Mouse (Mus musculus) limb, embryonic 11.5 days (tissue): Measurements from ENCODE around the gene Idh1. TPM values are rescaled to one million over a fixed set of nuclear protein-coding genes. Genes with fewer than 3 reads are reported as not detected.

Source experiments
- polyA plus RNA-seq: library from polyadenylated mRNA; unstranded; fragments of >200 nt; fragmentation: Nextera tagmentation; extraction: Ambion mirVana; gene quantifications from 2 replicates; pipeline ENCODE4 v1.2.1, GENCODE M21; 2014

Gene Idh1
- polyA plus RNA-seq, 1 experiment from 2014 or later = 176 TPM

Other genes starting within 250 kb of the Idh1 start
- 7.8 and 9.2 TPM in 2 replicates for gene Plekhm3, start 229.7 kb downstream of the Idh1 start, polyA plus RNA-seq
- 0.15 TPM in 1 of 2 replicates, not detected in the other for gene Akr1cl, start 153.7 kb downstream of the Idh1 start, polyA plus RNA-seq
- gene Cryge, start 135.4 kb downstream of the Idh1 start, polyA plus RNA-seq = not detected in 2 replicates
- gene Crygd, start 123.0 kb downstream of the Idh1 start, polyA plus RNA-seq = not detected in 2 replicates
- not detected in 2 replicates for gene Crygc, start 112.8 kb downstream of the Idh1 start, polyA plus RNA-seq
- not detected in 2 replicates for gene Crygb, start 104.2 kb downstream of the Idh1 start, polyA plus RNA-seq
- gene Cryga, start 83.1 kb downstream of the Idh1 start, polyA plus RNA-seq = not detected in 2 replicates
- gene Gm28845, start 66.9 kb downstream of the Idh1 start, polyA plus RNA-seq = not detected in 2 replicates
- 0.33 and 0.40 TPM in 2 replicates for gene D630023F18Rik, start 63.3 kb downstream of the Idh1 start, polyA plus RNA-seq
- gene Pikfyve, start 183 bp upstream of the Idh1 start, polyA plus RNA-seq = 16.3 and 16.5 TPM in 2 replicates
- gene Pth2r, start 95.6 kb upstream of the Idh1 start, polyA plus RNA-seq = 0.34 TPM in 1 of 2 replicates, not detected in the other